Mouse (Mus musculus) hindbrain, embryonic 11.5 days (tissue): Measurements from ENCODE around the gene Tubg2. TPM values are rescaled to one million over a fixed set of nuclear protein-coding genes. Genes with fewer than 3 reads are reported as not detected.

ENCODE experiments used
- ATAC-seq: fragments of 200-750 bp; cut with Nextera tagmentation; 2 replicates; pipeline ENCODE4 v1.8.0; 2017; ENCODE audit warnings: mild to moderate bottlenecking, moderate TSS enrichment, moderate library complexity; ENCODE audit not compliant: low FRiP score
- DNase-seq: peaks from one replicate; pipeline ENCODE4 v3.0.0-alpha.2; 2015; ENCODE audit warnings: low spot score
- H3K27ac ChIP-seq: fragments of 300-500 bp; sonication (generic); 2 replicates; pipeline ENCODE4 v1.5.1; 2014; ENCODE audit warnings: mild to moderate bottlenecking, low read depth, low read length
- H3K27me3 ChIP-seq: fragments of 300-500 bp; sonication (generic); 2 replicates; pipeline ENCODE4 v1.6.1; 2014; ENCODE audit warnings: mild to moderate bottlenecking, low read length, moderate library complexity, mixed read lengths; ENCODE audit not compliant: control insufficient read depth, insufficient read depth
- H3K36me3 ChIP-seq: fragments of 300-500 bp; sonication (generic); 2 replicates; pipeline ENCODE4 v1.6.1; 2014; ENCODE audit warnings: mild to moderate bottlenecking, low read length, moderate library complexity, mixed read lengths; ENCODE audit not compliant: control insufficient read depth, insufficient read depth
- H3K4me1 ChIP-seq: fragments of 300-500 bp; sonication (generic); replicated peaks from 2 replicates; pipeline ENCODE4 v1.6.1; 2014; ENCODE audit warnings: low read length, mixed read lengths; ENCODE audit not compliant: control insufficient read depth, insufficient read depth
- H3K4me2 ChIP-seq: fragments of 300-500 bp; sonication (generic); replicated peaks from 2 replicates; pipeline ENCODE4 v1.6.1; 2014; ENCODE audit warnings: mild to moderate bottlenecking, low read depth, low read length
- H3K4me3 ChIP-seq: fragments of 300-500 bp; sonication (generic); 2 replicates; pipeline ENCODE4 v1.5.1; 2014; ENCODE audit warnings: low read depth, low read length
- H3K9ac ChIP-seq: fragments of 300-500 bp; sonication (generic); 2 replicates; pipeline ENCODE4 v1.6.1; 2014; ENCODE audit warnings: low read depth, low read length
- H3K9me3 ChIP-seq: fragments of 300-500 bp; sonication (generic); 2 replicates; pipeline ENCODE4 v1.6.1; 2016; ENCODE audit warnings: low read length; ENCODE audit not compliant: control insufficient read depth
- WGBS: fragments of 180-500 bp; shearing (Covaris S2); extraction: QIAGEN DNeasy Blood & Tissue Kit; methylation state at CpG from one replicate; pipeline ENCODE4 v1.1.7; 2014; 5-methylcytosine and 5-hydroxymethylcytosine counted together
- polyA plus RNA-seq: library from polyadenylated mRNA; unstranded; fragments of >200 nt; fragmentation: Nextera tagmentation; extraction: Ambion mirVana; gene quantifications from 2 replicates; pipeline ENCODE4 v1.2.1, GENCODE M21; 2014

The Tubg2 gene
- polyA plus RNA-seq, 1 experiment from 2014 or later = 5.5 TPM

DNA sequence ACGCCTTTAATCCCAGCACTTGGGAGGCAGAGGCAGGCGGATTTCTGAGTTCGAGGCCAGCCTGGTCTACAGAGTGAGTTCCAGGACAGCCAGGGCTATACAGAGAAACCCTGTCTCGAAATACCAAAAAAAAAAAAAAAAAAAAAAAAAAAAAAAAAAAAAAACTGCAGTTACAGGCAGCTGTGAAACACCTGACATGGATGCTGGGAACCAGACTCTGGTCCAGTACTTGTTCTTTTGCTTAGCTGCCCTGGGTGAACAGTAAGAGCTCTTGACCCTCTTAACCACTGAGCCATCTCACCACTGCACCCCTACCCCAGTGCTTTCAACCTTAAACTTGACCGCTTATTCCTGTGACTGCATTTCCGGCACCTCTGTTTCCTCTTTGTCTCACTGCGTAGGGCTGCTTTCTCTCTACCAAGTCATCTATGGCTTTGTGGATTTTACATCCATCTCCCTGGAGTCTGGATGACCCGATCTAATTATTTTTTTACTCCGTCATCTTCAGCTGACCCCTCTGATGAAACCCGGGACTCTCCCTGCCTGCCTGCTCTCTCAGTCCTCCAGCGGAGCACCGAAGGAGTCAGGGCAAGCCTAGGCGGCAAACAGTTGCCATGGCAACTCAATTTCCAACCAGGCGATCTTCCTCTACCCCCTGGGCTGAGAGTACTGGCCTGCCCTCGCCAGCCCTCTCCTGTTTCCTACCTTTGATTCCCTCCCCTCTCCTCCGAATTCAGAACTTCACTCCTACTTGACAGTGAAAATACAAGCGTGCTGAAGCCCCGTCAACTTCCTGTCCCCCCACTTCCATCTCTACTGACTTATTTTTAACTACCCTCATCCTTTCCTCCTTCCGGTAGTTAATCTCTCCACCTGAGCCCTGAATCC, 12.1 kb upstream of the Tubg2 start:
- peak overlapping the region; percentile 52 for H3K9ac ChIP-seq
- H3K4me1 ChIP-seq = 0 out of 2 replicates have a peak, but pooled peaks cover 3% of the 10 kb centered on the region
- ATAC-seq = peak; percentile 70; the same call in 1 of the 2 replicates
- WGBS = 19% methylated on average over 18 of the region's 19 CpGs
- no peaks in the 10 kb centered on the region for H3K36me3 ChIP-seq
- DNase-seq = peak; percentile 76
- H3K27ac ChIP-seq = peak overlapping the region; percentile 51; the same call in 1 of the 2 replicates
- no peaks in the 10 kb centered on the region for H3K9me3 ChIP-seq
- H3K27me3 ChIP-seq = no peaks in the 10 kb centered on the region
- peak overlapping the region; percentile 42 for H3K4me2 ChIP-seq
- H3K4me3 ChIP-seq = peak overlapping the region; percentile 19

DNA sequence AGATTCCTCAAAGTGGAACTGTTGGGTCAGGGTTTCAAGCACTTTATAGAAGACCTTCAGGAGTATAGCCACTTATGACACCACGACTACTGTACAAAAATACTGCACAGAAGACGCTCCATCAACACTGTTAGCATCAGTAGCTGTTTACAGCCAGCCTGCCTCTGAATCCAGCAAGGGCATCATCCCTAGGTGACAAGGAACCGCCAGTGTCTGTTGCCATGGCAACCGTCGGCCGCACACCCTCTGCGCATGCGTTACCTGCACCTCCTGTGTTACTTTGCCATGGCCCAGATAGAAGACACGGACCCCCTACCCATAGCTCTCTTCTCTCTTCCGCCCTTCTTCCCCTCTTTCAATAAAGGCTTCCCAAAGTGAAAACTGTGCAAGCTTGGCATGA, 9.3 kb upstream of the Tubg2 start:
- Histone ChIP-seq H3K9ac (no peak overlapping the region), H3K36me3 (no peaks in the 10 kb centered on the region), H3K4me1 (0 out of 2 replicates have a peak, but pooled peaks cover 3% of the 10 kb centered on the region), H3K9me3 (no peaks in the 10 kb centered on the region), H3K27ac (no peak overlapping the region), H3K4me2 (no peak overlapping the region), H3K27me3 (no peaks in the 10 kb centered on the region), H3K4me3 (no peak overlapping the region)
- peak; percentile 77 for DNase-seq
- no peak for ATAC-seq
- 17% methylated on average over 10 of the region's 10 CpGs for WGBS

DNA sequence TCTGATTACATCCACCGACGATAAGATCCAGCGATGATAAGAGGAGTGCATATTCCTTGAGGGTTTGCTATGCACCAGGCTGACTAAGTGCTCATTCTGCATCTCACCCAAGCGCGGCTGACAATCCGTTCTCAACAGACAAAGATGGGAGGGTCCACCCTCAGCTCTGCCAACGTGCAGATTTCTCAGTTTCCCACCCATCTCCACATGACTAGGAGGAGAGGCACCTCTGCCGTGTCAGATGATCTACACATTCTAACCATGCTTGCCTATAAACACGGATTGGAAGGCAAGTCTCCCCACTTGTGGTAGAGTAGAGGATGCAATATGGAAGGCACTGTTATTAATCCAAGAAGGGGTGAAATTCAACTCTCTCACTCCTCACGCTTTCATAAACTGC, 7.0 kb upstream of the Tubg2 start:
- Histone ChIP-seq H3K4me3 (no peak overlapping the region), H3K9ac (no peak overlapping the region), H3K36me3 (no peaks in the 10 kb centered on the region), H3K27me3 (no peaks in the 10 kb centered on the region), H3K27ac (no peak overlapping the region), H3K4me1 (no peaks in the 10 kb centered on the region), H3K9me3 (no peaks in the 10 kb centered on the region), H3K4me2 (no peak overlapping the region)
- 75% methylated on average over 10 of the region's 10 CpGs for WGBS
- ATAC-seq = no peak
- no peak for DNase-seq

DNA sequence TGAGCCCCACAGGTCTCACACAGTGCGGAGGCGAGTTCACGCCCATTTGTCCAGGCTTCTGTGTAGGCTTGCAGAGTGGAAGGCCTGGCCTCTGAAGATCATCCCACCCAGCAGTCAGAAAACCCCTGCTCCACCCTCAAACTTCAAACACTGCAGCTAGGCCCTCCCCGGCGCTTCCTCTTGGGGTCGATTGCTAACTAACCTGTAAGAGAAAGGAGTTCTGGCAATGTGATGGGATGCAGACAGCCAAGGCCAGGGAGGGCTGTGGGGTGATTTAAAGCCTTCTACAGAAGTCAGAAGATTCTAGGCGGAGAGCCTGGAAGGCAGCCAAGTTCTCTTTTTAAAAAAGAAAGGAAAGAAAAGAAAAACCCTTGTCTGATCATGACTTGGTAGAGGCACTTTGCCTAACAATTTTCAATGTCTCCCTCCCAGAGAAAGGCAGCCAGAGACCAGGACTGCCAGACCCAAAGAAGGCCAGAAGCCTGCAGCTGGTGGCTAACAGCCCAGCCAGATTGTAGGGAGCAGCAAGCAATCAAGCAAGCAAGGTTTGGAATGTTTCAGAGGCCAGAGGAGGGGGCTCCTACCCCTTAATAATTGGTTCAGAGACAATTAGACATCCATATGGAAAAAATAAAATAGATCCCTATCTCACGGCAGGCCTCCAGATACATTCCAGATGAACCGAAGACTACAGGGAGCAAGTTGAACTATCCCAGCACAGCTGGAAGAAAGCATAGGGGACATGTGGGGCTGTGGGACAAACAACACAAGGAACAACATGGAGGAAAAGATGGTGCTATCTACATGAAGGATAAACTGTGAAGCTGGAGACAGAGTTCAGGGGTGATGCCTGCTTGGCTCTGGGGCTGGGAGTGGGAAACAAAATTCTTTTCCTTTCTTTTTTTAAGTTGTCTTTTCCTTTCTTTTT, 6.3 kb upstream of the Tubg2 start:
- Histone ChIP-seq H3K4me3 (no peak overlapping the region), H3K9me3 (no peaks in the 10 kb centered on the region), H3K4me2 (no peak overlapping the region), H3K36me3 (no peaks in the 10 kb centered on the region), H3K4me1 (no peaks in the 10 kb centered on the region), H3K27me3 (no peaks in the 10 kb centered on the region), H3K9ac (no peak overlapping the region), H3K27ac (no peak overlapping the region)
- ATAC-seq (no peak), DNase-seq (no peak)
- 69% methylated on average over 9 of the region's 9 CpGs for WGBS

DNA sequence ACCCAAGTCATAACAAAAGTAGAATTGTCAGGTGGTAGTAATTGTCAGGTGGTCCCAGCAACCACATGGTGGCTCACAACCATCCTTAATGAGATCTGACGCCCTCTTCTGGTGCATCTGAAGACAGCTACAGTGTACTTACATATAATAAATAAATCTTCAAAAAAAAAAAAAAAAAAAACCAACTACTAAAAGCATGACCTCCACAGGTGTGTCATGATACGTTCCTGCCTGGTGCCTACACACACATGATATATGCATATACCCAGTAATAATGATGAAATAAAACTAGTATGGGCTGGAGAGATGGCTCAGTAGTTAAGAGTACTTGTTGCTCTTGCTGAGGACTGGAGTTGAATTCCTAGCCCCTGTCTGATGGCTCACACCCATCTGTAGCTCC, 4.6 kb upstream of the Tubg2 start:
- no peak overlapping the region for H3K9ac ChIP-seq
- H3K9me3 ChIP-seq = no peaks in the 10 kb centered on the region
- peaks cover 3% of the 10 kb centered on the region; the same call in 1 of the 2 replicates for H3K4me1 ChIP-seq
- no peaks in the 10 kb centered on the region for H3K27me3 ChIP-seq
- H3K4me2 ChIP-seq = no peak overlapping the region
- ATAC-seq (no peak), DNase-seq (no peak)
- H3K27ac ChIP-seq = no peak overlapping the region
- WGBS = 47% methylated on average over 2 of the region's 2 CpGs
- no peaks in the 10 kb centered on the region for H3K36me3 ChIP-seq
- H3K4me3 ChIP-seq = no peak overlapping the region

DNA sequence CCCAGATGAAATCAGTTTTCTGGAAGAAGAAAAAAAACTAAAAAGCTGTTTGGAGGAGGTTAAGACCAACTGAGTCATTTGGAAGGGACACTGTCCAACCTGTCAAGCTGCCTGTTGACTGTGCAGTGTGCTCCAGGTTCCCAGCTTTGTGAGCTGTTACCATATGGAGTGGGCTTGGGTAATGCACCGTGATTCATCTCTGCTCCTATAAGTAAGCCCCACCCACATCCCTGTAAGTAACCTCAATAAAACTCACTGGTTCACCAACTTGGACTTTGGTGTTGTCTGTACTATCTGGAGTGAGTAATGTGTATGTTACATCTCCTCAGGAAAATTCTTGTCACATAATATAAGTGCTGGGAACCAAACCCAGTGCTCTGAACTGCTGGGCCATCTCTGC, 2.9 kb upstream of the Tubg2 start:
- H3K4me1 ChIP-seq = peaks cover 5% of the 10 kb centered on the region; the same call in 1 of the 2 replicates
- ATAC-seq (no peak), DNase-seq (no peak)
- no peaks in the 10 kb centered on the region for H3K9me3 ChIP-seq
- no peak overlapping the region for H3K4me2 ChIP-seq
- no peak overlapping the region for H3K4me3 ChIP-seq
- no peaks in the 10 kb centered on the region; the same call in 1 of the 2 replicates for H3K27me3 ChIP-seq
- H3K27ac ChIP-seq = no peak overlapping the region
- no peak overlapping the region for H3K9ac ChIP-seq
- H3K36me3 ChIP-seq = no peaks in the 10 kb centered on the region
- 83% methylated on average over 1 of the region's 1 CpGs for WGBS

DNA sequence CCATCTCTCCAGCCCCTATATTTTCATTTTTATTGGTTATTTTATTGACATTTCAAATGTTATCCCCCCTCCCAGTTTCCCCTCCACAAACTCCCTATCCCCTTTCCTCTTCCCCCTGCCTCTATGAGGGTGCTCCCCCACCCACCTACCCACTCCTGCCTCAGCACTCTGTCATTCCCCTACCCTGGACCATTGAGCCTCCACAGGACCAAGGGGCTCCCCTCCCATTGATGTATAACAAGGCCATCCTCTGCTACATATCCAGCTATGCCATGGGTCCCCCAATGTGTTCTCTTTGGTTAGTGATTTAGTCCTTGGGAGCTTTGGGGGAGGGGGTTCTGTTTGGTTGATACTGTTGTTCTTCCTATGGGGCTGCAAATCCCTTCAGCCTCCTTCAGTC, 1.1 kb upstream of the Tubg2 start:
- Histone ChIP-seq H3K9me3 (no peaks in the 10 kb centered on the region), H3K9ac (no peak overlapping the region), H3K4me1 (peaks cover 5% of the 10 kb centered on the region; the same call in 1 of the 2 replicates), H3K27ac (no peak overlapping the region), H3K27me3 (no peaks in the 10 kb centered on the region; the same call in 1 of the 2 replicates), H3K36me3 (no peaks in the 10 kb centered on the region), H3K4me3 (no peak overlapping the region), H3K4me2 (no peak overlapping the region)
- no peak for ATAC-seq
- DNase-seq = no peak

DNA sequence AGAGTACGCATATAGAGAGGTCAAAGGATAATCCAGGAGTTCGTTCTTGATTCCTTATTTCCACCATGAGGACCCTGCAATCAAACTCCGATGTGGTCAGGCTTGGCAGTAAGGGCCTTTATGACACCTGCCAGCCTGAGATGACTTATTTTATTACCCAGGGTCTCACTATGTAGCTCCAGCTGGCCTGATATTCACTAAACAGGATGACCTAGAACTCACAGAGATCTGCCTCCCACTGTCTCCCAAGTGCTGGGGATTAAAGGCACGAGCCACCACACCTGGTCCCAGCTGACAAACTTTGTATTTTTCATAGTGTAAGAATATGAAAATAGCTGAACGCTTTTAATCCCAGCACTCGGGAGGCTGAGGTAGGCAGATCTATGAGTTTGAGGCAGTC, 556 bp upstream of the Tubg2 start:
- Histone ChIP-seq H3K27me3 (no peaks in the 10 kb centered on the region; the same call in 1 of the 2 replicates), H3K27ac (no peak overlapping the region), H3K9me3 (no peaks in the 10 kb centered on the region), H3K4me3 (no peak overlapping the region), H3K36me3 (no peaks in the 10 kb centered on the region), H3K4me1 (peaks cover 5% of the 10 kb centered on the region; the same call in 1 of the 2 replicates), H3K9ac (no peak overlapping the region), H3K4me2 (peak overlapping the region; percentile 66)
- 76% methylated on average over 6 of the region's 6 CpGs for WGBS
- DNase-seq (no peak), ATAC-seq (no peak)
